8 mouse cellular contexts compared by ENCODE assay signal in the genomic region with DNA sequence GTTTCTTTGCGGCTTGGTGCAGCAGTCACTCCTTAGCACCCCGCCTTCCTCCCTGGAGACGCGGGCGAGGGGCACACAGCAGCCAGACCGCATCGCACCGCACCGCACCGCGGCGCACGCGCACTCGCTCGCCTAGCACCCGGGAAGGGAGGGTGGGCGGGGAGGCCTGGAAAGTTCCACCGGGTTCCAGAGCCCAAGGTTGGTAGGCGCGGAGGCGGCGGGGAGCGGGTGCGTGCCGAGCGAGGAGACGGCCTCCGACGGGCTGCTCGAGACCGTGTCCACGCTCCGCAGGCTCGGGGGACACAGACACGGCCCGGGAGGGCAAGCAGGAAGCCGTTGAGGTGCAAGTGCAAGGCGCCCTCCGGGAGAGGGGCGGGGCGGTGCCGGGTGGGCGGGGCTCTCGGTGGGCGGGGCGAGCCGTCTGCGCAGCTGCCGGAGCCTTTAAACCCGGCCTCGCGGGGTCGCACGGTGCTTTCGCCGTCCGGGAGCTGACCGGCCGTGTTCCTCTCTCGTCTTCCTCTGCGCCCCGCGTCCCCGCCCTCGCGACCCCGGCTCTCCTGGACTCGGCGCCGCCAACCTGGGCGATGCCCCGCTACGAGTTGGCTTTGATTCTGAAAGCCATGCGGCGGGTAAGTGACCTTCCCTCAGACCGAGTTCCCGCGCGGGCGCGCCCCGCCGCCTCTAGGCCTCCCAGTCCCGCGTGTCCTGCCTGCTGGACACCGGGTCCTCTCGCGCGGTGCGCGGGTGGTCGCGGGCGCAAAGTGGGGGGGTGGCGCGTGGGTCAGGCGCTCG. TPM values are rescaled to one million over a fixed set of nuclear protein-coding genes. Genes with fewer than 3 reads are reported as not detected.
DNase-seq lines count a peak whose midpoint lies in the region; ATAC-seq lines count a peak whose summit lies in the region.

A gene (plus strand): TSS at position 419 of the 792 bp plus-strand sequence.
A gene (plus strand): TSS at position 465 of the 792 bp plus-strand sequence.
A gene (plus strand): TSS at position 471 of the 792 bp plus-strand sequence.

- H3K9me3 ChIP-seq in embryonic facial prominence, embryonic 11.5 days (replicated peaks; ENCODE audit: control insufficient read depth, low read length), result no peaks in the 10 kb centered on the region; the same call in 1 of the 2 replicates
- H3K9me3 ChIP-seq in limb, embryonic 10.5 days (replicated peaks), result peaks cover 9% of the 10 kb centered on the region; the same call in 1 of the 2 replicates
- peaks cover 11% of the 10 kb centered on the region for H3K9me3 ChIP-seq in midbrain, embryonic 12.5 days

- WGBS in embryonic facial prominence, embryonic 11.5 days, result under 1% methylated on average over 88 of the region's 99 CpGs
- WGBS in limb, embryonic 10.5 days, result under 1% methylated on average over 98 of the region's 99 CpGs
- under 1% methylated on average over 76 of the region's 99 CpGs for WGBS in midbrain, embryonic 12.5 days

- no peak within 1 kb of the TSS; the same call in 1 of the 2 replicates for H3K27ac ChIP-seq in embryonic facial prominence, embryonic 11.5 days (replicated peaks; ENCODE audit: low read depth, low read length)
- peak within 1 kb of the TSS; percentile 94 for H3K27ac ChIP-seq in limb, embryonic 10.5 days
- peak within 1 kb of the TSS; percentile 77 for H3K27ac ChIP-seq in midbrain, embryonic 12.5 days (replicated peaks)

- H3K9ac ChIP-seq in embryonic facial prominence, embryonic 11.5 days (replicated peaks; ENCODE audit: low read length), result peak within 1 kb of the TSS; percentile 84
- H3K9ac ChIP-seq in midbrain, embryonic 12.5 days (replicated peaks), result peak within 1 kb of the TSS; percentile 95

- no peaks in the 10 kb centered on the region for H3K4me1 ChIP-seq in embryonic facial prominence, embryonic 11.5 days (ENCODE audit: control insufficient read depth, insufficient read depth, low read length)
- peaks cover 22% of the 10 kb centered on the region for H3K4me1 ChIP-seq in limb, embryonic 10.5 days
- peaks cover 26% of the 10 kb centered on the region for H3K4me1 ChIP-seq in midbrain, embryonic 12.5 days

- H3K4me3 ChIP-seq in embryonic facial prominence, embryonic 11.5 days (ENCODE audit: low read depth, low read length), result peak within 1 kb of the TSS; percentile 96
- peak within 1 kb of the TSS; percentile 96 for H3K4me3 ChIP-seq in limb, embryonic 10.5 days
- H3K4me3 ChIP-seq in midbrain, embryonic 12.5 days, result peak within 1 kb of the TSS; percentile 80

- DNase-seq in 3134 (ENCODE audit: extremely low read depth, insufficient read length, low spot score), result peak; percentile 92
- peak; percentile 92 for DNase-seq in adrenal gland, postnatal 25 days
- peak; percentile 85 for DNase-seq in embryonic facial prominence, embryonic 11.5 days (ENCODE audit: low spot score)
- peak; percentile 88 for DNase-seq in kidney, adult 11 months
- DNase-seq in limb, embryonic 10.5 days (ENCODE audit: low spot score), result peak; percentile 96
- DNase-seq in skeletal muscle tissue, adult 2 months (ENCODE audit: low read depth, low spot score), result peak; percentile 60

- no peaks in the 10 kb centered on the region; the same call in 1 of the 2 replicates for H3K36me3 ChIP-seq in embryonic facial prominence, embryonic 11.5 days (replicated peaks; ENCODE audit: control insufficient read depth, insufficient read depth, low read depth, low read length)
- peaks cover 28% of the 10 kb centered on the region for H3K36me3 ChIP-seq in limb, embryonic 10.5 days
- H3K36me3 ChIP-seq in midbrain, embryonic 12.5 days, result peaks cover 20% of the 10 kb centered on the region

- H3K4me2 ChIP-seq in embryonic facial prominence, embryonic 11.5 days (ENCODE audit: low read depth, low read length), result peak within 1 kb of the TSS; percentile 88
- H3K4me2 ChIP-seq in midbrain, embryonic 12.5 days (replicated peaks), result peak within 1 kb of the TSS; percentile 94

- ATAC-seq in embryonic facial prominence, embryonic 11.5 days (replicated peaks; ENCODE audit: insufficient number of reproducible peaks, low FRiP score, low TSS enrichment, low read depth), result peak; percentile 83
- peak; percentile 79 for ATAC-seq in granulocyte monocyte progenitor cell, adult 5-6 weeks (replicated peaks; ENCODE audit: poor library complexity, severe bottlenecking)
- peak; percentile 91 for ATAC-seq in midbrain, embryonic 12.5 days (ENCODE audit: low FRiP score, low read depth)

- no peaks in the 10 kb centered on the region for H3K27me3 ChIP-seq in embryonic facial prominence, embryonic 11.5 days (ENCODE audit: control insufficient read depth, insufficient read depth, low read length)
- no peaks in the 10 kb centered on the region for H3K27me3 ChIP-seq in limb, embryonic 10.5 days (ENCODE audit: low read depth, poor library complexity, severe bottlenecking)
- H3K27me3 ChIP-seq in midbrain, embryonic 12.5 days, result peaks cover 4% of the 10 kb centered on the region; the same call in 1 of the 2 replicates

RNA-seq across cellular contexts. Expression of the first gene that starts in this region (rescaled TPM):
- 71.6 and 81.9 TPM in 2 replicates for total RNA-seq in adrenal gland, postnatal 25 days (2021)
- 125 and 127 TPM in 2 replicates for polyA plus RNA-seq in embryonic facial prominence, embryonic 11.5 days (2014; fragmentation: Nextera tagmentation; extraction: Ambion mirVana)
- 32.7 and 41.0 TPM in 2 replicates for total RNA-seq in granulocyte monocyte progenitor cell, adult 5-6 weeks (2014; fragmentation: Nextera tagmentation)
- total RNA-seq in granulocyte monocyte progenitor cell, adult 5-6 weeks (2017), result 14.4 and 15.5 TPM in 2 replicates
- polyA plus RNA-seq in limb, embryonic 10.5 days (2016; fragmentation: Nextera tagmentation; extraction: Ambion mirVana), result 92.2 and 111 TPM in 2 replicates
- polyA plus RNA-seq in midbrain, embryonic 12.5 days (2016; fragmentation: Nextera tagmentation; extraction: Ambion mirVana), result 109 and 116 TPM in 2 replicates

RNA-seq across cellular contexts. Expression of the second gene that starts in this region (rescaled TPM):
- not detected in 2 replicates for total RNA-seq in adrenal gland, postnatal 25 days (2021)
- polyA plus RNA-seq in embryonic facial prominence, embryonic 11.5 days (2014; fragmentation: Nextera tagmentation; extraction: Ambion mirVana), result 0.20 and 0.45 TPM in 2 replicates
- not detected in 2 replicates for total RNA-seq in granulocyte monocyte progenitor cell, adult 5-6 weeks (2014; fragmentation: Nextera tagmentation)
- not detected in 2 replicates for total RNA-seq in granulocyte monocyte progenitor cell, adult 5-6 weeks (2017)
- 0.30 TPM in 1 of 2 replicates, not detected in the other for polyA plus RNA-seq in limb, embryonic 10.5 days (2016; fragmentation: Nextera tagmentation; extraction: Ambion mirVana)
- polyA plus RNA-seq in midbrain, embryonic 12.5 days (2016; fragmentation: Nextera tagmentation; extraction: Ambion mirVana), result not detected in 2 replicates

RNA-seq across cellular contexts. Expression of the third gene that starts in this region (rescaled TPM):
- 23.6 and 33.2 TPM in 2 replicates for total RNA-seq in adrenal gland, postnatal 25 days (2021)
- polyA plus RNA-seq in embryonic facial prominence, embryonic 11.5 days (2014; fragmentation: Nextera tagmentation; extraction: Ambion mirVana), result 12.4 and 12.6 TPM in 2 replicates
- total RNA-seq in granulocyte monocyte progenitor cell, adult 5-6 weeks (2014; fragmentation: Nextera tagmentation), result 5.1 and 5.3 TPM in 2 replicates
- 3.3 and 4.1 TPM in 2 replicates for total RNA-seq in granulocyte monocyte progenitor cell, adult 5-6 weeks (2017)
- 8.0 and 9.3 TPM in 2 replicates for polyA plus RNA-seq in limb, embryonic 10.5 days (2016; fragmentation: Nextera tagmentation; extraction: Ambion mirVana)
- 13.2 and 15.6 TPM in 2 replicates for polyA plus RNA-seq in midbrain, embryonic 12.5 days (2016; fragmentation: Nextera tagmentation; extraction: Ambion mirVana)
